Mouse (Mus musculus) hindbrain, embryonic 14.5 days (tissue): ENCODE data around the gene A430033K04Rik. TPM values are rescaled to one million over a fixed set of nuclear protein-coding genes. Genes with fewer than 3 reads are reported as not detected.

Experiments used
- ATAC-seq: fragments of 200-750 bp; cut with Nextera tagmentation; 2 replicates; pipeline ENCODE4 v1.8.0; 2017; ENCODE audit warnings: moderate number of reproducible peaks, mild to moderate bottlenecking, moderate TSS enrichment, moderate library complexity; ENCODE audit not compliant: low FRiP score
- DNase-seq: peaks from one replicate; pipeline ENCODE4 v3.0.0-alpha.2; 2015; ENCODE audit warnings: low spot score
- H3K27ac ChIP-seq: fragments of 300-500 bp; sonication (generic); 2 replicates; pipeline ENCODE4 v1.5.1; 2014; ENCODE audit warnings: mild to moderate bottlenecking, moderate library complexity
- H3K27me3 ChIP-seq: fragments of 300-500 bp; sonication (generic); 2 replicates; pipeline ENCODE4 v1.6.1; 2014; ENCODE audit warnings: mild to moderate bottlenecking, low read length, mixed read lengths; ENCODE audit not compliant: control insufficient read depth, insufficient read depth
- H3K36me3 ChIP-seq: fragments of 300-500 bp; sonication (generic); replicated peaks from 2 replicates; pipeline ENCODE4 v1.6.1; 2014; ENCODE audit not compliant: control insufficient read depth, insufficient read depth
- H3K4me1 ChIP-seq: fragments of 300-500 bp; sonication (generic); replicated peaks from 2 replicates; pipeline ENCODE4 v1.6.1; 2014; ENCODE audit warnings: antibody characterized with exemption, low read length, mixed read lengths; ENCODE audit not compliant: control insufficient read depth, insufficient read depth
- H3K4me2 ChIP-seq: fragments of 300-500 bp; sonication (generic); replicated peaks from 2 replicates; pipeline ENCODE4 v1.6.1; 2014; ENCODE audit warnings: mild to moderate bottlenecking, moderate library complexity
- H3K4me3 ChIP-seq: fragments of 300-500 bp; sonication (generic); replicated peaks from 2 replicates; pipeline ENCODE4 v1.5.1; 2014; ENCODE audit warnings: mild to moderate bottlenecking, low read length
- H3K9ac ChIP-seq: fragments of 300-500 bp; sonication (generic); 2 replicates; pipeline ENCODE4 v1.6.1; 2014
- H3K9me3 ChIP-seq: fragments of 300-500 bp; sonication (generic); 2 replicates; pipeline ENCODE4 v1.6.1; 2016; ENCODE audit warnings: low read length; ENCODE audit not compliant: control insufficient read depth
- WGBS: fragments of 180-500 bp; shearing (Covaris S2); extraction: QIAGEN DNeasy Blood & Tissue Kit; methylation state at CpG from one replicate; pipeline ENCODE4 v1.1.7; 2014; 5-methylcytosine and 5-hydroxymethylcytosine counted together
- microRNA-seq: library from miRNA; unstranded; fragments of <30 nt; microRNA quantifications from one replicate; pipeline ENCODE4, GENCODE M21; 2016
- polyA plus RNA-seq: library from polyadenylated mRNA; unstranded; fragments of >200 nt; fragmentation: Nextera tagmentation; extraction: Ambion mirVana; gene quantifications from 2 replicates; pipeline ENCODE4 v1.2.1, GENCODE M21; 2014

Gene A430033K04Rik
- polyA plus RNA-seq, 1 experiment from 2014 or later, result 20.0 TPM

- no peak overlapping the region for H3K27ac ChIP-seq
- DNase-seq (no peak), ATAC-seq (no peak)
- H3K4me1 ChIP-seq, result no peaks in the 10 kb centered on the region; the same call in 1 of the 2 replicates
- no peak overlapping the region for H3K4me3 ChIP-seq
- H3K36me3 ChIP-seq, result no peaks in the 10 kb centered on the region
- H3K9ac ChIP-seq, result no peak overlapping the region
- no peak overlapping the region for H3K4me2 ChIP-seq
- no peaks in the 10 kb centered on the region for H3K9me3 ChIP-seq
- H3K27me3 ChIP-seq, result no peaks in the 10 kb centered on the region
Observed at GRCm38 (mm10) chr5:138692936-138693570, 70.4 kb downstream of the A430033K04Rik start.

- H3K4me1 ChIP-seq, result no peaks in the 10 kb centered on the region; the same call in 1 of the 2 replicates
- ATAC-seq (no peak), DNase-seq (no peak)
- H3K4me3 ChIP-seq, result no peak overlapping the region
- H3K27ac ChIP-seq, result no peak overlapping the region
- 59% methylated on average over 2 of the region's 2 CpGs for whole genome bisulfite sequencing
- no peaks in the 10 kb centered on the region for H3K9me3 ChIP-seq
- H3K9ac ChIP-seq, result no peak overlapping the region
- H3K36me3 ChIP-seq, result no peaks in the 10 kb centered on the region
- no peak overlapping the region for H3K4me2 ChIP-seq
- H3K27me3 ChIP-seq, result no peaks in the 10 kb centered on the region
Observed at GRCm38 (mm10) chr5:138694036-138694435, 71.4 kb downstream of the A430033K04Rik start.

- 71% methylated on average over 4 of the region's 4 CpGs for WGBS
- H3K4me1 ChIP-seq, result no peaks in the 10 kb centered on the region; the same call in 1 of the 2 replicates
- H3K27ac ChIP-seq, result no peak overlapping the region
- DNase-seq, result no peak
- no peaks in the 10 kb centered on the region for H3K27me3 ChIP-seq
- no peaks in the 10 kb centered on the region for H3K9me3 ChIP-seq
- no peak for ATAC-seq
- H3K9ac ChIP-seq, result no peak overlapping the region
- no peak overlapping the region for H3K4me2 ChIP-seq
- H3K36me3 ChIP-seq, result no peaks in the 10 kb centered on the region
- H3K4me3 ChIP-seq, result no peak overlapping the region
Observed at GRCm38 (mm10) chr5:138694496-138695167, 72.0 kb downstream of the A430033K04Rik start.

- DNase-seq (no peak), ATAC-seq (no peak)
- Histone ChIP-seq H3K27me3 (no peaks in the 10 kb centered on the region), H3K4me3 (no peak overlapping the region), H3K36me3 (no peaks in the 10 kb centered on the region), H3K27ac (no peak overlapping the region), H3K9me3 (no peaks in the 10 kb centered on the region), H3K4me2 (no peak overlapping the region), H3K4me1 (no peaks in the 10 kb centered on the region; the same call in 1 of the 2 replicates), H3K9ac (no peak overlapping the region)
- 57% methylated on average over 6 of the region's 6 CpGs for WGBS
Observed at GRCm38 (mm10) chr5:138697466-138697865, 74.8 kb downstream of the A430033K04Rik start.

Small RNA genes within 50 kb of the gene (microRNA-seq; reads per million reads assigned to microRNA genes)
- not detected for gene Gm24082

Other genes starting within 250 kb of the A430033K04Rik start
- 65.9 and 72.2 TPM in 2 replicates for gene Zfp157, start 181.4 kb upstream of the A430033K04Rik start, polyA plus RNA-seq
- not detected in 2 replicates for gene 1700123K08Rik, start 58.1 kb upstream of the A430033K04Rik start, polyA plus RNA-seq
- gene Zfp68, start 3.1 kb upstream of the A430033K04Rik start, polyA plus RNA-seq, result 83.0 and 91.1 TPM in 2 replicates
- 63.5 and 72.0 TPM in 2 replicates for gene Fam20c, start 131.7 kb downstream of the A430033K04Rik start, polyA plus RNA-seq
- gene Gm5294, start 197.2 kb downstream of the A430033K04Rik start, polyA plus RNA-seq, result 1.3 TPM in 1 of 2 replicates, not detected in the other